Mouse (Mus musculus): Measurements from ENCODE around the gene Fbxo40.

The Fbxo40 gene

GRCm38 (mm10) chr16:36921980-36922379 lies 68.3 kb downstream of the Fbxo40 start:
- no peak for DNase-seq (ENCODE audit: low read depth)

- no peak for DNase-seq (ENCODE audit: low read depth)
Measured at GRCm38 (mm10) chr16:36921067-36921613, 69.1 kb downstream of the Fbxo40 start.

- no peak for DNase-seq (ENCODE audit: low read depth)
Measured at GRCm38 (mm10) chr16:36920410-36920809, 69.9 kb downstream of the Fbxo40 start.

GRCm38 (mm10) chr16:36918505-36918904 lies 71.8 kb downstream of the Fbxo40 start:
- no peak for DNase-seq (ENCODE audit: low read depth)

- DNase-seq (ENCODE audit: low read depth), result no peak
Measured at GRCm38 (mm10) chr16:36914195-36914594, 76.1 kb downstream of the Fbxo40 start.

All from c-Kit-positive CD71-negative TER-119-negative erythroid progenitor cells, embryonic 14.5 days (primary cell).